Comparison of ENCODE assay signal across 1 mouse cellular context in the genomic region with DNA sequence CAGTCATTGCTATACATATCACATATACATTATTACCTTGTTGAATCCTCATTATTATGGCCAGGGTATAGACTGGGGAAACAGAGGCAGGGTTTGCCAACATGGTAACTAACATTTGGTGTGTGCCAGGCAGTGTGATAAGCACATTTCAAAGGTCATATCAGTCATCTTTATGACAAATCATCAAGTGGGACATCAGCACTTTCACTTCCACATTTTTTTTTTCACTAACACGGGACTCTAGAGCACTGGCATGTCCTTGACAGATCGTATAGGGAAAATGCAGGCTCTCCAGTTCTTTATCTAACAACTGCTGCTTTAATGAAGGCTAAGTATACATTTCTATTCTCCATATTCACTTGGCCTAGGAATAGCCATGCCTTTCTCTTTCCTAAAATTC.
TF ChIP-seq lines count a peak whose summit lies in the region.

No protein-coding gene starts in this region.

TF ChIP-seq in CH12.LX, 34 proteins besides CTCF, POLR2A, EP300 and RAD21 (continued from another document):
- no peak for TF ChIP-seq PAX5 (IDR thresholded peaks at IDR 0.05; ENCODE audit: low read length)
- no peak for TF ChIP-seq MEF2A (IDR thresholded peaks at IDR 0.05; ENCODE audit: borderline replicate concordance, low read depth, low read length)
- no peak for TF ChIP-seq CHD1 (IDR thresholded peaks at IDR 0.05; ENCODE audit: low read depth, low read length)
- peak; percentile 66 for TF ChIP-seq IRF4 (IDR thresholded peaks at IDR 0.05; ENCODE audit: low read depth, low read length)
- peak; percentile 69 for TF ChIP-seq BHLHE40 (IDR thresholded peaks at IDR 0.05; ENCODE audit: low read depth, low read length)
- no peak for TF ChIP-seq TCF12 (IDR thresholded peaks at IDR 0.05; ENCODE audit: low read depth, low read length)
TF ChIP-seq in CH12.LX: peak in this region for 3.
